Mouse (Mus musculus): Measurements from ENCODE around the gene Treml2. TPM values are rescaled to one million over a fixed set of nuclear protein-coding genes. Genes with fewer than 3 reads are reported as not detected.
A peak's percentile ranks its signal among the peaks of the same experiment; 100 is the strongest.

The Treml2 gene
- polyA plus RNA-seq, 1 experiment from 2014 or later = 2.7 TPM

- H3K4me2 ChIP-seq (ENCODE audit: low read depth, low read length) = peak overlapping the region; percentile 58; the same call in 1 of the 2 replicates
- no peak overlapping the region for H3K27ac ChIP-seq (ENCODE audit: low read depth)
- no peaks in the 10 kb centered on the region for H3K9me3 ChIP-seq (ENCODE audit: low read length)
- H3K9ac ChIP-seq (replicated peaks) = no peak overlapping the region
- no peaks in the 10 kb centered on the region for H3K27me3 ChIP-seq (ENCODE audit: insufficient read depth, low read length)
- DNase-seq (no peak), ATAC-seq (no peak)
- no peak for TF ChIP-seq EP300 (IDR thresholded peaks at IDR 0.05; ENCODE audit: low read depth)
- TF ChIP-seq CTCF (IDR thresholded peaks at IDR 0.05; ENCODE audit: low read depth) = no peak
- H3K36me3 ChIP-seq (replicated peaks; ENCODE audit: insufficient read depth, low read length) = no peaks in the 10 kb centered on the region; the same call in 1 of the 2 replicates
- 85% methylated on average over 1 of the region's 1 CpGs for WGBS (ENCODE audit: insufficient replicate concordance)
- no peak overlapping the region for H3K4me3 ChIP-seq (ENCODE audit: low read depth, low read length)
- H3K4me1 ChIP-seq (ENCODE audit: insufficient read depth) = peaks cover 15% of the 10 kb centered on the region
Observed at GRCm38 (mm10) chr17:48318686-48319085, 19.4 kb downstream of the Treml2 start.

- Histone ChIP-seq H3K27ac (ENCODE audit: low read depth) (no peak overlapping the region), H3K36me3 (replicated peaks; ENCODE audit: insufficient read depth, low read length) (no peaks in the 10 kb centered on the region; the same call in 1 of the 2 replicates), H3K9me3 (ENCODE audit: low read length) (no peaks in the 10 kb centered on the region), H3K27me3 (ENCODE audit: insufficient read depth, low read length) (no peaks in the 10 kb centered on the region), H3K4me1 (ENCODE audit: insufficient read depth) (peaks cover 18% of the 10 kb centered on the region), H3K4me2 (ENCODE audit: low read depth, low read length) (no peak overlapping the region), H3K9ac (replicated peaks) (no peak overlapping the region), H3K4me3 (ENCODE audit: low read depth, low read length) (no peak overlapping the region)
- no peak for ATAC-seq
- WGBS (ENCODE audit: insufficient replicate concordance) = 69% methylated on average over 2 of the region's 2 CpGs
- no peak for DNase-seq
- no peak for TF ChIP-seq EP300 (IDR thresholded peaks at IDR 0.05; ENCODE audit: low read depth)
- TF ChIP-seq CTCF (IDR thresholded peaks at IDR 0.05; ENCODE audit: low read depth) = no peak
Observed at GRCm38 (mm10) chr17:48321279-48321678, 22.0 kb downstream of the Treml2 start.

- ATAC-seq = no peak
- Histone ChIP-seq H3K36me3 (replicated peaks; ENCODE audit: insufficient read depth, low read length) (no peaks in the 10 kb centered on the region; the same call in 1 of the 2 replicates), H3K27ac (ENCODE audit: low read depth) (peak overlapping the region; percentile 74; the same call in 1 of the 2 replicates), H3K9me3 (ENCODE audit: low read length) (no peaks in the 10 kb centered on the region), H3K4me3 (ENCODE audit: low read depth, low read length) (no peak overlapping the region), H3K27me3 (ENCODE audit: insufficient read depth, low read length) (no peaks in the 10 kb centered on the region), H3K4me1 (ENCODE audit: insufficient read depth) (peaks cover 18% of the 10 kb centered on the region), H3K9ac (replicated peaks) (no peak overlapping the region), H3K4me2 (ENCODE audit: low read depth, low read length) (no peak overlapping the region)
- no peak for DNase-seq
- TF ChIP-seq EP300 (IDR thresholded peaks at IDR 0.05; ENCODE audit: low read depth) (no peak), CTCF (IDR thresholded peaks at IDR 0.05; ENCODE audit: low read depth) (no peak)
- 65% methylated on average over 3 of the region's 3 CpGs for WGBS (ENCODE audit: insufficient replicate concordance)
Observed at GRCm38 (mm10) chr17:48323236-48323635, 23.9 kb downstream of the Treml2 start.

- ATAC-seq (peak; percentile 70), DNase-seq (peak; percentile 57)
- H3K27ac ChIP-seq (ENCODE audit: low read depth) = peak overlapping the region; percentile 74
- TF ChIP-seq CTCF (IDR thresholded peaks at IDR 0.05; ENCODE audit: low read depth) (no peak), EP300 (IDR thresholded peaks at IDR 0.05; ENCODE audit: low read depth) (peak; percentile 41; the same call in 1 of the 2 replicates)
- peaks cover 18% of the 10 kb centered on the region for H3K4me1 ChIP-seq (ENCODE audit: insufficient read depth)
- 43% methylated on average over 5 of the region's 5 CpGs for WGBS (ENCODE audit: insufficient replicate concordance)
- no peak overlapping the region for H3K9ac ChIP-seq (replicated peaks)
- H3K27me3 ChIP-seq (ENCODE audit: insufficient read depth, low read length) = no peaks in the 10 kb centered on the region
- 0 out of 2 replicates have a peak overlapping the region, but pooled peaks have one; percentile 4 for H3K4me2 ChIP-seq (ENCODE audit: low read depth, low read length)
- H3K36me3 ChIP-seq (replicated peaks; ENCODE audit: insufficient read depth, low read length) = no peaks in the 10 kb centered on the region; the same call in 1 of the 2 replicates
- no peak overlapping the region for H3K4me3 ChIP-seq (ENCODE audit: low read depth, low read length)
- no peaks in the 10 kb centered on the region for H3K9me3 ChIP-seq (ENCODE audit: low read length)
Observed at GRCm38 (mm10) chr17:48324258-48324657, 25.0 kb downstream of the Treml2 start.

GRCm38 (mm10) chr17:48325093-48325492 is 25.8 kb downstream of the Treml2 start:
- Histone ChIP-seq H3K27me3 (ENCODE audit: insufficient read depth, low read length) (no peaks in the 10 kb centered on the region), H3K27ac (ENCODE audit: low read depth) (peak overlapping the region; percentile 51; the same call in 1 of the 2 replicates), H3K4me2 (ENCODE audit: low read depth, low read length) (peak overlapping the region; percentile 22; the same call in 1 of the 2 replicates), H3K9ac (replicated peaks) (no peak overlapping the region), H3K4me3 (ENCODE audit: low read depth, low read length) (no peak overlapping the region), H3K9me3 (ENCODE audit: low read length) (no peaks in the 10 kb centered on the region), H3K4me1 (ENCODE audit: insufficient read depth) (peaks cover 17% of the 10 kb centered on the region), H3K36me3 (replicated peaks; ENCODE audit: insufficient read depth, low read length) (no peaks in the 10 kb centered on the region)
- 85% methylated on average over 6 of the region's 6 CpGs for WGBS (ENCODE audit: insufficient replicate concordance)
- no peak for TF ChIP-seq CTCF (IDR thresholded peaks at IDR 0.05; ENCODE audit: low read depth)
- TF ChIP-seq EP300 (IDR thresholded peaks at IDR 0.05; ENCODE audit: low read depth) = no peak
- ATAC-seq = no peak
- DNase-seq = no peak

GRCm38 (mm10) chr17:48325638-48326037 is 26.3 kb downstream of the Treml2 start:
- H3K4me1 ChIP-seq (ENCODE audit: insufficient read depth) = peaks cover 12% of the 10 kb centered on the region; the same call in 1 of the 2 replicates
- 63% methylated on average over 11 of the region's 11 CpGs for WGBS (ENCODE audit: insufficient replicate concordance)
- no peaks in the 10 kb centered on the region for H3K36me3 ChIP-seq (replicated peaks; ENCODE audit: insufficient read depth, low read length)
- ATAC-seq (peak; percentile 10; the same call in 1 of the 2 replicates), DNase-seq (no peak)
- H3K9ac ChIP-seq (replicated peaks) = no peak overlapping the region
- no peak overlapping the region for H3K4me3 ChIP-seq (ENCODE audit: low read depth, low read length)
- TF ChIP-seq EP300 (IDR thresholded peaks at IDR 0.05; ENCODE audit: low read depth) (no peak), CTCF (IDR thresholded peaks at IDR 0.05; ENCODE audit: low read depth) (no peak)
- H3K9me3 ChIP-seq (ENCODE audit: low read length) = no peaks in the 10 kb centered on the region
- H3K27me3 ChIP-seq (ENCODE audit: insufficient read depth, low read length) = no peaks in the 10 kb centered on the region
- no peak overlapping the region for H3K27ac ChIP-seq (ENCODE audit: low read depth)
- H3K4me2 ChIP-seq (ENCODE audit: low read depth, low read length) = no peak overlapping the region
